Mouse (Mus musculus) G1E-ER4 (cell line): ENCODE data around the gene Klc2. TPM values are rescaled to one million over a fixed set of nuclear protein-coding genes. Genes with fewer than 3 reads are reported as not detected.

Experiments
- GATA1 ChIP-seq: IDR thresholded peaks from one replicate; pipeline ENCODE4 v1.8.0; 2012; ENCODE audit warnings: low read length, inconsistent platforms
- polyA plus RNA-seq: library from polyadenylated mRNA; stranded (reverse); fragments of >175 nt; gene quantifications from 2 replicates; pipeline ENCODE4 v1.2.3, GENCODE M21; 2012

Gene Klc2
- polyA plus RNA-seq, 1 experiment: 9.0 TPM

DNA sequence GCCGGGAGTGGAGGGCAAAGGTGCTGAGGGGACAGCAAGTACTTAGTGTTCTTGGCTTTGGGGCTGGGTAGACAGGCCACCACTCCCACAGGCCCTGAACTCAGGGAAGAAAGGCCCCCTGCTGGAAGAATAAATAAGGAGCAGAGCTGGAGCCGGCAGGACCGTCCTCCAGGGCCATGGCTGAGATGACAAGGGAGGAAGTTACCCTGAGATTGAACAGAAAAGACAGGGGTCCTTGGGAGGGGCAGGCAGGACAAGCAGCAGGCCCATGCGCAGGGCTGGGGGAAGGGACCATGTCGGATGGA, 10.1 kb downstream of the Klc2 start:
- no peak for TF ChIP-seq GATA1

DNA sequence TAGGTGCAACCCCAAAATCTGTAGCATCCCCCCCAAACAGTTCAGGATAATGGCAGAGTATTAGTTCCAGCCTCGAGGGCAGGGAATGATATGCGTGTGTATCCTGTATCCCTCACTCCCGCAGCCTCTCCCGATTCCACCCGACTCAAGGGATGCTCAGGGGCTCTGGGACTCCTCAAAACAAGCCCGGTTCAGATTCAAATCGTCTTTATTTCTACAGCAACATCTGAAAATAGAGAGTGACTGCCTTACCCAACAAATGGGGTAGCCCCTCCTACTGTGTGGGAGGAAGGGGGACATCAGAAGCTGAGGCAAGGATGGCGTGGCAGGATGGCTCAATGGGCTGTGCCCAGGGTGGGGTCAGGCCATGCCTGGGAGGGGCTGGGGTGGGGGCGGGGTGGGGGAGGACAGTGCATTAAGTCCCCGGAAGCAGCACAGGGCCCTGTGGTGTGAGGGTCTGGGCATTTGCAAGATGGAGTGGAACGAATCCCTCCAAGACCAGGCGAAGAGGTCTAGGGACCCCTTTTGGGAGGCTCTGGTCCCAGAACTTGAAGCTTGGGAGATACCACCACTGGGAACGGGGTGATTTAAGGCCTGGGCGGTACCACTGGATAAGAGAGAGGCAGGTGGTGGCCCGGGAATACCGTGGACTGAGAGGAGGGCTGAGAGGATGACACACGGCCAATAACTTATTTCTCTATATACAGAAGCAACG, 10.6 kb downstream of the Klc2 start:
- no peak for TF ChIP-seq GATA1

DNA sequence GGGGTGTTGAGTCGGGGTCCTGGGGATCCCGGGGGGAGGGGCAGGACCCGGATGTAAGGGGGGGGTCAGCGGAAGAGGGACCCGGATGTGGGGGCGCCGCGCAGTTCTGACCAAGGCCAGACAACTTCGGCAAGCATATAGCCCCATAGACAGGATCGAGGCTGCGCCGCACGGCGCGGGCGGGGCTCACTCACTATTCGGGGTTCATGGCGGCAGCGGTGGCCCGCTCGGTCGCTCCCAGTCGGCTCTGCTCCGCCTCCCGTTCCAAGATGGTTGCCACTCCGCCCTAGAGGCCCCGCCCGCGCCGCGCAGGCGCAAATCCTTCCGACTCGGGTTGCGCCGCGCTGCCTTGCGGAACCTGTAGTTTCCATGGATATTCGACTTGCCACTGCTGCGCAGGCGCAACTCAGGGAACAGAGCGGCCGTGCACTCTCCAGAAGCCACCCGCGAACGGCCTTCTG, 11.6 kb downstream of the Klc2 start, which contains the start of gene Rab1b:
Rab1b (minus strand) TSS at position 342 of the 461 bp plus-strand sequence.
- no peak for TF ChIP-seq GATA1

DNA sequence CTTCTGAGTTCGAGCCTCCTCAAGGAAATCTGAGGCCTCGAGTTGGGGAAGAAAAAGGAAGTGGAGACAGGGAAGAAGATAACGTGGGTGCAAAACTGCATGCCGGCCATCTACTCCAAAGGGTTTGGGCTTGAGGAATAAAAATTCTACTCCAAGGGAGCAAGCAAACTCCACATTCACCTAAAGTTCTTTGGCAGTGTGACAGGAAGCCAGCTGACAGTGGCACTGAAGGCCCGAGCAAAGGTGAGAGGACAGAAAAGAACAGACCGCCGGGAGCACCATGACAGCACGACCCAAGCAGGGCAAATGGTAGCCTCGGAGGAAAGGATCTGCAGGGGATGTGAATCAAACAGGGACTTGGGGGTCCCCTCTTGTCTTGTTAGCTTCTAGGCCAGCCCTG, 12.3 kb downstream of the Klc2 start:
- TF ChIP-seq GATA1: no peak

DNA sequence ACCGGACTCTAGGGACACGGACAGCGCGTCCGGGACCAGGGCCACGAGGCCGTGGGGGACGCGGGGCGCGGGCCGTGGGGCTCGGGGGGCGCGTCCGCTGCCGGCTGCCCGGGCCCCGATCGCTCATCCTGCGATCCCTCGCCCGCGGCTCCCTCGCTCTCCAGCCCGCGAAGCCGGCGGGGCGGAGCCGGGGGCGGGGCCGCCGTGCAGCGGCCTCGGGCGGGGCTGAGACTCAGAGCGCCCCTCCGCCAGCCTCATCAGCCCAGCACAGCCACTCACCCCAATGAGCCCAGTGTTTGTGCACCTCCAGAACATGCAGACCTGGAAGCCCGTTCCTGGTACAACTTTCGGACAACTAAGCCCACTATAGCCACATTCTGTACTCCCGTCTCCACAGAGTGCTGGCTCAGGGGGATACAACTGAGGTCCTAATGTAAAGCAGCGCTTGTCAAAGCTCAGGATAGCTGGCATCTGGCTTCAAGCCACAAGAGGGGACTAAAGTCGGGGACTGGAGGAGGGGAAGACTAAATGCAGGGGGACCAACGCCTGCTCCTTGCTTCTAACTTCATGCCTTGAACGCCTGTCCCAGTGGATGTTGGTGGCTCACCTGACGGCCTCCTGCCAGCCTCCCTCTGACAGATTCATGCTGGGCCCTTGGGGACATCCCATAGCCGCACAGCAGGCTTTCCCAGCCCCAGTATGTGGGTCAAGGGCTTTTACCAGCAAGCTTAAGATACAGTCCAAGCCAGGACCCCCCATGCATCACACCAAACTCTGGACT, 19.8 kb downstream of the Klc2 start, which contains the start of gene Cnih2:
Cnih2 (minus strand) TSS at position 159 of the 781 bp plus-strand sequence.
- no peak for TF ChIP-seq GATA1

DNA sequence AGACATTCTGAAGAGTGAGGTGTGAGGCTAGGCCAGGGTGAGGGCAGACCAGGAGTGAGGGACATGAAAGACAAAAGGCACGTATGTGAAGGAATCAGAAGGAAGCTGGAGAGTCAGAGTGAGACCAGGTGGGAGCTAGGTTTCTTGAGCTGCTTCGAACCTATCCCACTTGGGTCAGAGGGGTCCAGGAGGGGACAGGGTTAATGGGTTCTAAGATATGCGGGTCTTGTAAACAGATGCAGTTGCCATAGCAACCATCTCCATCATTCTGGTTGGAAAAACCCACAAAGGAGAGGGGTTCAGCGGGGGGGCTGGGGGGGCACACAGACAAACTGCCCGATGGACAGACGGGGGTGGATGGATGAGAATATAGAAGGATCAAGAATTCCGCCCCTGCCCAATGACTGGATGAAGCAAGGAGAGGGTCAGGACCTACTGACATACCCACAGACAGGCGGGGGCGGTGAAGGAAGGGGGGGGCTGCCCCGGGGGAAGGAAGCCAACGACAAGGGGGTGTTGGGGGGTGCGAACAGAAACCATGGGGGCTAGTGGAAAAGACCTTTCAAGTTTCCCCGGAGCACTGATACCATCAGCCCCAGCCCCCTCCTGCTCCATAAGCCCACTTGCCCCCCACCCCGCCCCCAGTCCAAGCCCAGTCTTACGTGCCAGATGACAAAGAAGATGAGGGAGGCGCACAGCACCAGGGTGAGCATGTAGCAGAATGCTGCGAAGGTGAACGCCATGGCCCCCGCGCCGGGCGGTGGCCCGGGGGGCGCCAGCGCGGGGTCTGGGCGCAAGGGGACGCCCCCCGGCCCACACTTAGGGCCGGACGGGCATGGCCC, 20.6 kb downstream of the Klc2 start:
- TF ChIP-seq GATA1: no peak

DNA sequence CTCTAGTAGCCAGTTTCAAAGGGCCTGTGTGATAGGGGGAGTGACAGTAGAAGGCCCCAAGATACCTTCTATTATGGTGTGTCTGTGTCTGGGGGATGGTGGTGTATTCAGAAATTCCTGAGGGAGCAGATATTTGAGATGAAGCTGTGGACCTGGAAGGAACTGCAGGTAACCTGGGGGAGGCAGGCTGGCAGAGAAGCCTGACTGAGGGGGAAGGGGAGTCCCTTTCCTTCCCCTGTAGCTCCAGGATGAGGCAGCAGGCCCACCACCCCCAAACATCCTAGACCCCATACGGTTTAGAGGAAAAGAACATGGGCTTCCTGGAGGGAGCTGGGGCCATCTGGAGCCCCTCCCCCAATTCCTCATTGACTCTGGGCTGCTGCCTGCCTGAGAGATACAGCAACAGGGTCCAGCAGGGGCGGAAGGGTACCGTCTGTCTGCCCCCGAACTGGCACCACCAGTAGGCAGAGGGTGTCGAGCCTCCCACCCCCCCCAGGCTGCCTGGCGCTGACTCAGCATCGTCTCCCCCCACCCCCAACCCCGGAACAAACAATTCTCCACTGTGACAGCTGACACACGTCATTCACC, 22.4 kb downstream of the Klc2 start:
- TF ChIP-seq GATA1: no peak

DNA sequence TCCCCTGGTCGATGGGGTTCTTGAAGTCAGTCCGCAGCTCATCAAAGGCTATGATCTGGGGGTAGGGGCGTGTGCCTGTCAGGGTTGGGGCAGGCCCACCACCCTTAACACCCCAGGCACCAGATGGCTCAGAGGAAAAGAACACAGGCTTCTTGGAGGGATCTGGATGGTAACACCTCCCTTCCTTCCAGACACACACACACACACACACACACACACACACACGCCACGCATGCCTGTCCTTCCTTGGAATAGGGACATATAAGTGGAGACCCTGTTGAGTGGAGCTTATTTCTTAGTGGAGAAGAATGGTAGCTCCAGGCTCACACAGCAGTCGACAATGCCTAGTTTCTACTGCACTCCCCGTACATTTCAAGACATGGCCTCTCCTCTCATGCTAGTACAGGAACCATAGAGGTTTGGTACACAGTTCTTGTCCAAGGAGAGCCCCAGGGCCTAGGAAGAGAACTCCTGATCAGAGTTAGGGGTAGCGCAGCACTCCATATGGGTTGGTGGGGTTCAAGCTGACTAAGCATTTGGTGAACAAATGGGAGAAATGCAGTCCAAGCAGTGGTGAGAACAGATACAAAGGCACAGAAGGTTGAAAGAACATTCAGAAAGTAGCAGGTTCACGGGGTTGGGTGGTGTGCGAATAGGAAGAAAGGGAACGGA, 23.5 kb downstream of the Klc2 start:
- no peak for TF ChIP-seq GATA1

DNA sequence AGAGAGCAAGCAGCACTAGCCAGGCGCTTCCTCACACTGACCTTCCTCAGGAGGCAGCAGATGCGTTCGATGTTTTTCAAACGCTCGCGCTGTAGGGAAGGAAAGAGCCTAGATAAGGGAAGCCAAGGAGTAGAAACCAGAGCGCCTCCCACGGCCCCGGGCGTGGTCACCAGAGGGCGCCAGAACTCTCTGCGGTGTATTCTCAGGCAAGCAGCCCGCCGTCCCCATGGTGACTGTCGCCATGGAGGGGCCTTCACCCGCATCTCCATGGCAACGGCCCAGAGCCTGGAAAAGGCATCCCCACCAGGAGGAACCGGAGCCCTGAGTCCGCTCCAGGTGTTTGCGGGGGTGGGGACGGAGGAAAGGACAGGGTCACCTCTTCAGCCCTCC, 24.1 kb downstream of the Klc2 start:
- no peak for TF ChIP-seq GATA1

DNA sequence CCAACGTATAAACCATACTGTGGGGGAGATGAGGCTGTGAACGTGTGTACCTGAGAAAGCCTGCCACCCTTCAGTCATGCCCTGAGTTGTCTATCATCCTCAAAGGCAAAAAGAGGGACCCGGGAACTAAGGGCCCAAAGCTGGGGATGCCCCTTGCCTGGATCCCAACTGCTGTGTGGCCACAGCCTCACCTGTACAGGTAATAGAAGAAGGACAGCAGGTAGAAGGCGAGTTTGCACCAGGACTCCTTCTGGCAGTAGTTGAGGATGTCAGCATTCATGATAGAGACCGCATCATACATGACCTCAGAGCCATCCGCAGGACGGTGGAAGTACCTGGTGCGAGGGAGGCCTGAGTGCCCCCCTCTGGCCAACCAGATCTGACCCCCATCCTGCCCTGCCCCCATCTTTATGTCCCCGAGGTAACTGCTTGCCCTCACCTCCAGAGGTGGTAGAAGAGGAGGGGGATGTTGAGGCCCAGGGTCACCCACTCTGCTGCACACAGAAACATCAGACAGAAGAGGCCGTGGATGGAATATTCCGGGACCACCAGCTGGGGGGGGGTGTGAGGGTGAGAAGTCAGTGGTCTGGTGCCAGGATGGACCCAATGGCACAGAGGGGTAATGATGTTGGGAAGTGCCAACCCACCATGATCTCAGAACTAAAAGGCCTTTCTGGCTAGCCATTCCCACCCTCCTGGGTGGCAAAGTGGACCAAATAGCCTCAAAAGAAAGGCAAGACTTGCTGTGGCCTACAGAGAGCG, 24.7 kb downstream of the Klc2 start:
- no peak for TF ChIP-seq GATA1

DNA sequence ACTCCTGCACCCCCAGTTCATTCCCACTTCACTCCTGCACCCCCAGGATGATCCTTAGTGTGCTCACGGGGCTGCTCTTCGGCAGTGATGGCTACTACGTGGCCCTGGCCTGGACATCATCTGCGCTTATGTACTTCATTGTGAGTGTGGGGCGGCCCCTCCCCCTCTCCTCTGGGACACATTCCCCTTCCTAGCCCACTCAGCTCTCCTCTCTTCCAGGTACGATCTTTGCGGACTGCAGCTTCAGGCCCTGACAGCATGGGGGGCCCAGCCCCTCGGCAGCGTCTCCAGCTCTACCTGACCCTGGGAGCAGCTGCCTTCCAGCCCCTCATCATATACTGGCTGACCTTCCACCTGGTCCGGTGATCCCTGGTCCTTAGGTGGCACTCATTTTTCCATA, 26.3 kb downstream of the Klc2 start:
- TF ChIP-seq GATA1: no peak

DNA sequence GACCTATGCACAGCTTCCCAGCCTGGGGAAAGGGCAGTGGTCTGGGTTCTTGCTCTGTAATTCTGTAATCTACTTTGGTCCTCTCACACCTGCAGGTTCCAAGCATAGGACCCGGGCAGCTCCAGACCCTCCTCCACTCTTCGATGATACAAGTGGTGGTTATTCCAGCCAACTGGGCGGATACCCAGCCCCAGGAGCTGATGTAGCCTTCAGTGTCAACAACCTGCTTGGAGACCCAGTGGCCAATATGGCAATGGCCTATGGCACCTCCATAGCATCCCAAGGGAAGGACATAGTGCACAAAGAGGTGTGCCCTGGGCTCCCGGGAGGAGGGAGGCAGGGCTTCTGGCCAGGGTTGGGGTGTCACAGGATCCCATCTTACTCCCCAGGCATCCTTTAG, 29.0 kb downstream of the Klc2 start:
- no peak for TF ChIP-seq GATA1

DNA sequence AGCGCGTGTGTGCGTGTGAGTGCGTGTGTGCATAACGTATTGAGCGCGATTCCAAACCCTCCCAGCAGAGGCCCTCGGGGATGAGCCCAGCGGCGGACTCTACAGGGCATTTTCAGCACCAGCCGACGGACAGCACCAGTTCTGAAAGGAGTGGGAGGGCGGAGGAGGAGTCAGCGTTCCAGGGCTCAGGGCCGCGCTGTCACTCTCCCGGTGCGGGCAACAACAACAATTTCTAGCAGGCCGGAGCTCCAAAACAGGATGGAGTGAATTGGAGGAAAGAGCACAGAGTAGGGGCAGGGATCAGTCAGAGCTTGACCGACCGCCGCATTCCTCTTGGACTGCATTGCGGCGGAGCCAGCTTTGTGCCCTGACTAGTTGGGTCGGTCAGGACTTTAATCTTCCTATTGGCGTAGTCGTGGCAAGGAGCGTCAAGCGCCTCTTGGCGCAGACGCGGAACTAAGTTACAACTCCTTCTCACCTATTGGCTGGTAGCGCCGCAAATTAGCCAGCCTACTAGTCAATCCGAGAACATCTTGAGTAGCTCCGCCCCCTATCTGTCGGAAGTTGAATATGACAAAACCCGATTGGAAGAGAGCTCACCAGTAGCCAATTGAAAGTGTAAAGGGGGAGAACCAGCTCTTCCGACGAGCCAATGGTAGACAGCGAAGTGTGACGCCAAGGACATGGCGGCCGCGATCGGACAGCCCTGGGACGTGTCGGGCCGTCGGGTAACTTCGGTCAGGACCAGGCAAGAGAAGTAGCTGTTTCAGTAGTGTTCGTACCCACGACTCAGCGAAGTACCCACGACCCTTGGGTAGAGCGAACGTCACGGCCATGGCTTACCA, 30.3 kb downstream of the Klc2 start, which contains the start of gene Yif1a:
Yif1a (plus strand) TSS at position 655 of the 845 bp plus-strand sequence.
- TF ChIP-seq GATA1: no peak

DNA sequence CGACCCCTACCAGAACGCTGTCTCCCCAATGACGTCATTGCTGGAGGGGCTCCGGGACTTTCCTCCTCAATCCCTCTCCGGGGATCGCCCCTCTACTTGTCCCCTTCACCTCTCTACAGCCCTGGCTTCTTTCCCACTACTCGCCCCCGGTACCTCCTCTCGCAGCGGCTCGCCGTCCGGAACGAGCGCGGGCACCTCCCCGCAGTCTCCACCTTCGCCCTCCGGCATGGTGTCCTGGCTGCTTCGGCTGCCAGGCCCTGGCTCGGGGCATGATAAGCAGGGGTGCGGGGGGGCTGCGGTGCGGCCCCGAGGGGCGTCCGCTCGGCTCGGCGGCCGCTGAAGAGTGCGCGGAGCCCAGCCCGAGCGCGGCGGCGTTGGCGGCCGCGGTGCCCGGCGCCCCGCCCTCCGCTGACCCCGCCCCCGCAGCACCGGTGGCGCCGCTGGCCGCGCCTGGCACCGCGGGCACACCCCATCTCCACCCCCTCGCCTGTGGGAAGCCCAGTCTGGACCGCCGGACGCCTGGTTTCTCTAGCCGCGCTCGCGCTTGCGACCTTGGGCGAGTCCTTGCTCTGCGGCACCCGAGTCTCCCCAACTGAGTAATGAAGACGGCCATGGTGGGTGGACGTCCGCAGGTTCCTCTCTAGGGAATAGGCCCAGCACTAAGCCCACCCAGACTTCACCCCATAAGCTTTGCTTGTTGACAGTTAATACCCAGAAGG, 33.1 kb downstream of the Klc2 start, which contains the start of gene Tmem151a:
Tmem151a (minus strand) TSS at position 387 of the 719 bp plus-strand sequence.
- TF ChIP-seq GATA1: no peak
